Mouse (Mus musculus) CH12.LX (cell line): Measurements from ENCODE around the gene Fbxl18. TPM values are rescaled to one million over a fixed set of nuclear protein-coding genes. Genes with fewer than 3 reads are reported as not detected.

ENCODE experiments used
- DNase-seq: peaks from one replicate; pipeline ENCODE4 v3.0.0-alpha.2; 2013; ENCODE audit errors: extremely low read depth
- H3K27ac ChIP-seq: 2 replicates; pipeline ENCODE4 v1.5.1; 2012; ENCODE audit warnings: low read depth, mild to moderate bottlenecking, control low read depth, moderate library complexity; ENCODE audit not compliant: insufficient read depth
- H3K27me3 ChIP-seq: replicated peaks from 2 replicates; pipeline ENCODE3; 2012; ENCODE audit warnings: inconsistent platforms
- H3K36me3 ChIP-seq, 2 experiments: replicated peaks in 1 of 2; 2 replicates each; pipeline versions ENCODE3 to v1.6.1; 2012; ENCODE audit warnings: inconsistent platforms in 1 of 2, low read length in 1 of 2, mild to moderate bottlenecking in 1 of 2, mixed read lengths in 1 of 2, moderate library complexity in 1 of 2; ENCODE audit not compliant: control insufficient read depth in 1 of 2, insufficient read depth in 1 of 2
- H3K4me1 ChIP-seq, 2 experiments: 2 replicates each; pipeline ENCODE4 v1.6.1; 2012; ENCODE audit warnings: inconsistent platforms in 1 of 2, moderate library complexity in 1 of 2; ENCODE audit not compliant: insufficient read depth in 2 of 2, control insufficient read depth in 1 of 2
- H3K4me2 ChIP-seq: 2 replicates; pipeline ENCODE4 v1.6.1; 2012; ENCODE audit warnings: low read depth, mild to moderate bottlenecking, control low read depth; ENCODE audit not compliant: poor library complexity, insufficient read depth, severe bottlenecking
- H3K4me3 ChIP-seq, 3 experiments: fragments of 150-350 bp in 1 of 3; sonication (generic) in 1 of 3; replicated peaks in 1 of 3; 2 replicates each; pipeline versions ENCODE3 to v1.5.1; 2011 to 2012; ENCODE audit warnings: low read depth in 2 of 3, low read length in 2 of 3, mild to moderate bottlenecking in 2 of 3, moderate library complexity in 2 of 3, control low read depth in 1 of 3, improper control_type of control experiment in 1 of 3, inconsistent platforms in 1 of 3, mixed read lengths in 1 of 3; ENCODE audit not compliant: poor library complexity in 1 of 3
- H3K79me2 ChIP-seq: replicated peaks from 2 replicates; pipeline ENCODE4 v1.6.1; 2012; ENCODE audit warnings: mild to moderate bottlenecking, moderate library complexity; ENCODE audit not compliant: control insufficient read depth, poor library complexity, insufficient read depth, severe bottlenecking; ENCODE audit errors: extremely low read depth
- H3K9ac ChIP-seq: 2 replicates; pipeline ENCODE4 v1.6.1; 2012; ENCODE audit warnings: low read depth, mild to moderate bottlenecking, control low read depth, moderate library complexity; ENCODE audit not compliant: insufficient read depth
- H3K9me3 ChIP-seq: replicated peaks from 2 replicates; pipeline ENCODE3; 2012; ENCODE audit warnings: low read length, inconsistent platforms, mixed read lengths
- CTCF ChIP-seq, 2 experiments: IDR thresholded peaks in 1 of 2; conservative IDR thresholded peaks in 1 of 2; 2 replicates each; pipeline ENCODE4 v1.5.1; 2011 to 2012; ENCODE audit warnings: low read depth in 2 of 2, low read length in 2 of 2, improper control_type of control experiment in 1 of 2, inconsistent platforms in 1 of 2, mild to moderate bottlenecking in 1 of 2, moderate library complexity in 1 of 2
- E2F4 ChIP-seq: IDR thresholded peaks from 2 replicates; pipeline ENCODE4 v1.6.1; 2011; ENCODE audit warnings: low read depth, low read length, improper control_type of control experiment; ENCODE audit not compliant: insufficient replicate concordance
- ELF1 ChIP-seq: IDR thresholded peaks from 2 replicates; pipeline ENCODE4 v1.6.1; 2014; ENCODE audit warnings: low read depth, mild to moderate bottlenecking, inconsistent platforms, low read length, improper control_type of control experiment
- GABPA ChIP-seq: IDR thresholded peaks from 2 replicates; pipeline ENCODE4 v1.6.1; 2012; ENCODE audit warnings: low read depth, low read length, improper control_type of control experiment, inconsistent platforms; ENCODE audit not compliant: insufficient replicate concordance
- HCFC1 ChIP-seq: IDR thresholded peaks from 2 replicates; pipeline ENCODE4 v1.6.1; 2012; ENCODE audit warnings: low read depth, mild to moderate bottlenecking, inconsistent platforms, low read length, improper control_type of control experiment
- IRF4 ChIP-seq: IDR thresholded peaks from 2 replicates; pipeline ENCODE4 v1.6.1; 2014; ENCODE audit warnings: low read depth, mild to moderate bottlenecking, inconsistent platforms, low read length, improper control_type of control experiment
- JUN ChIP-seq: IDR thresholded peaks from 2 replicates; pipeline ENCODE4 v1.6.1; 2011; ENCODE audit warnings: low read depth, mild to moderate bottlenecking, low read length, improper control_type of control experiment, moderate library complexity; ENCODE audit not compliant: insufficient read depth
- MAX ChIP-seq: IDR thresholded peaks from 2 replicates; pipeline ENCODE4 v1.6.1; 2011; ENCODE audit warnings: low read length, improper control_type of control experiment
- MAZ ChIP-seq: IDR thresholded peaks from 2 replicates; pipeline ENCODE4 v1.6.1; 2012; ENCODE audit warnings: low read depth, mild to moderate bottlenecking, inconsistent platforms, low read length, improper control_type of control experiment, moderate library complexity
- MEF2A ChIP-seq: IDR thresholded peaks from 2 replicates; pipeline ENCODE4 v1.6.1; 2014; ENCODE audit warnings: low read depth, mild to moderate bottlenecking, inconsistent platforms, low read length, improper control_type of control experiment, borderline replicate concordance
- MXI1 ChIP-seq: IDR thresholded peaks from 2 replicates; pipeline ENCODE4 v1.6.1; 2011; ENCODE audit warnings: mild to moderate bottlenecking, low read depth, low read length, improper control_type of control experiment
- NELFE ChIP-seq: IDR thresholded peaks from 2 replicates; pipeline ENCODE4 v1.6.1; 2011; ENCODE audit warnings: low read depth, low read length, improper control_type of control experiment
- NRF1 ChIP-seq: IDR thresholded peaks from 2 replicates; pipeline ENCODE4 v1.6.1; 2014; ENCODE audit warnings: low read depth, mild to moderate bottlenecking, inconsistent platforms, low read length, improper control_type of control experiment, moderate library complexity
- POLR2A ChIP-seq: IDR thresholded peaks from 2 replicates; pipeline ENCODE4 v1.6.1; 2011; ENCODE audit warnings: low read depth, mild to moderate bottlenecking, improper control_type of control experiment, low read length
- POLR2AphosphoS2 ChIP-seq: IDR thresholded peaks from 2 replicates; pipeline ENCODE4 v1.6.1; 2011; ENCODE audit warnings: low read depth, low read length, improper control_type of control experiment
- RAD21 ChIP-seq: IDR thresholded peaks from 2 replicates; pipeline ENCODE4 v1.6.1; 2011; ENCODE audit warnings: low read depth, mild to moderate bottlenecking, low read length, improper control_type of control experiment, moderate library complexity
- SMC3 ChIP-seq: IDR thresholded peaks from 2 replicates; pipeline ENCODE4 v1.6.1; 2011; ENCODE audit warnings: low read depth, low read length, improper control_type of control experiment
- TBP ChIP-seq: conservative IDR thresholded peaks from 2 replicates; pipeline ENCODE4 v1.6.1; 2011; ENCODE audit warnings: low read depth, low read length, improper control_type of control experiment
- UBTF ChIP-seq: IDR thresholded peaks from 2 replicates; pipeline ENCODE4 v1.6.1; 2012; ENCODE audit warnings: low read depth, mild to moderate bottlenecking, inconsistent platforms, low read length, improper control_type of control experiment, moderate library complexity
- USF1 ChIP-seq: IDR thresholded peaks from 2 replicates; pipeline ENCODE4 v1.6.1; 2014; ENCODE audit warnings: low read depth, mild to moderate bottlenecking, inconsistent platforms, low read length, improper control_type of control experiment
- ZMIZ1 ChIP-seq: IDR thresholded peaks from 2 replicates; pipeline ENCODE4 v1.6.1; 2012; ENCODE audit warnings: low read depth, mild to moderate bottlenecking, inconsistent platforms, low read length, improper control_type of control experiment
- dilution Hi-C: fragments of 300-500 bp; cut with MboI; formaldehyde crosslinking; loops from 2 replicates; pipeline ENCODE4 v1.14.3; 2020; ENCODE audit warnings: low sequenced_read_pairs; ENCODE audit not compliant: extremely low pct_unique_long_range_greater_than_20kb, extremely low pct_ligation_motif_present
- in situ Hi-C: fragments of 300-500 bp; cut with MboI; formaldehyde crosslinking; loops from 3 replicates; pipeline ENCODE4 v1.14.3; 2019; ENCODE audit warnings: low sequenced_read_pairs, low pct_ligation_motif_present, low pct_unique_long_range_greater_than_20kb, mixed read lengths
- polyA plus RNA-seq: library from polyadenylated mRNA; unstranded; fragments of >175 nt; gene quantifications from 2 replicates; pipeline ENCODE4 v1.2.1, GENCODE M21; 2012; ENCODE audit warnings: low read depth; ENCODE audit not compliant: insufficient read length
- total RNA-seq, 2 experiments: library from RNA; depleted of rRNA; stranded (reverse); fragments of 300-350 nt in 1 of 2; fragments of >200 nt in 1 of 2; gene quantifications; 2 replicates each; pipeline ENCODE4 v1.2.3; 2012 to 2014

Gene Fbxl18
- total and polyA plus RNA-seq, 3 experiments = 3.7 to 6.4 (median 5.5) TPM

GRCm38 (mm10) chr5:142877337-142878280, 17.6 kb downstream of the Fbxl18 start (continued):
- TF ChIP-seq IRF4 (peak; percentile 56; the same call in 1 of the 2 replicates), MAZ (no peak), MEF2A (peak; percentile 51; the same call in 1 of the 2 replicates), MXI1 (no peak), ZMIZ1 (no peak), RAD21 (peak; percentile 92), HCFC1 (no peak), SMC3 (peak; percentile 91), CTCF (conservative IDR thresholded peaks at IDR 0.05 in 1 of 2, IDR thresholded peaks at IDR 0.05 in 1 of 2; ENCODE audit: low read depth in 2 of 2, low read length in 2 of 2) (peak; percentile 48 to 97), JUN (no peak), UBTF (no peak), GABPA (no peak), E2F4 (no peak), ELF1 (no peak), TBP (no peak), NRF1 (0 out of 2 replicates have a peak, but pooled peaks have one; percentile 20), POLR2A (no peak)

GRCm38 (mm10) chr5:142876896-142877295, 18.3 kb downstream of the Fbxl18 start:
- Histone ChIP-seq H3K4me3 (no peak overlapping the region), H3K27ac (no peak overlapping the region), H3K4me1 (peaks cover 0 to 23% of the 10 kb centered on the region in 2 experiments; a peak in 3 of 4 replicates), H3K9ac (no peak overlapping the region), H3K36me3 (peaks cover 38 to 82% of the 10 kb centered on the region in 2 experiments), H3K27me3 (no peaks in the 10 kb centered on the region), H3K79me2 (no peaks in the 10 kb centered on the region), H3K9me3 (no peaks in the 10 kb centered on the region), H3K4me2 (no peak overlapping the region)
- DNase-seq = no peak
- no peak for TF ChIP-seq MAX
- TF ChIP-seq TBP = no peak
- no peak for TF ChIP-seq NELFE
- no peak for TF ChIP-seq MXI1
- no peak for TF ChIP-seq USF1
- TF ChIP-seq POLR2AphosphoS2 = no peak
- dilution Hi-C loops = no loop called here
- in situ Hi-C loops = loop anchor here (10.0 kb wide), 1 partner anchor 112 kb away; no protein-coding TSS in a partner anchor
